Mouse (Mus musculus) gastrocnemius, postnatal 36 days (tissue): ENCODE measurements around the gene Ubxn10. TPM values are rescaled to one million over a fixed set of nuclear protein-coding genes. Genes with fewer than 3 reads are reported as not detected.

Experiments
- DNase-seq, 2 experiments: peaks; one replicate each; pipeline ENCODE4 v3.0.0; 2022
- intact Hi-C: fragments of 180-260 bp; cut with DNase I; formaldehyde crosslinking; loops from one replicate; pipeline ENCODE4 v1.15.1; 2025
- long read RNA-seq, 2 experiments: library from polyadenylated mRNA; stranded (forward); transcript quantifications; one replicate each; pipeline ENCODE4 v2.0.0; 2021
- total RNA-seq, 2 experiments: library from RNA; stranded (reverse); gene quantifications; 2 replicates each; pipeline ENCODE4 v1.2.3; 2021

The Ubxn10 gene
- total RNA-seq: under 1 TPM; 0.10 to 0.12 TPM
- long read RNA-seq, experiment 1, partial matches to known transcripts: 0 of 1 reads
- long read RNA-seq, experiment 1, other reads (novel, unspliced or antisense): 1 of 1 reads
- long read RNA-seq, experiment 2: 0 reads

GRCm38 (mm10) chr4:138737031-138737430, at the start of gene Ubxn10:
TSS of gene Ubxn10 (minus strand) at chr4:138737167.
- intact Hi-C loops: no loop called here
- no peak for DNase-seq

GRCm38 (mm10) chr4:138786141-138786540, 49.2 kb upstream of the Ubxn10 start:
- no peak for DNase-seq
- intact Hi-C loops: no loop called here

- intact Hi-C loops: no loop called here
- DNase-seq: no peak
These were observed 48.8 kb upstream of the Ubxn10 start for GRCm38 (mm10) chr4:138785721-138786120.

- intact Hi-C loops: no loop called here
- DNase-seq: peak in 1 of 2 experiments; percentile 33
These were observed 45.1 kb upstream of the Ubxn10 start for GRCm38 (mm10) chr4:138782098-138782497.

GRCm38 (mm10) chr4:138780300-138780699, 43.3 kb upstream of the Ubxn10 start:
- DNase-seq: no peak

GRCm38 (mm10) chr4:138777417-138778407, 40.7 kb upstream of the Ubxn10 start:
- no peak for DNase-seq
- intact Hi-C loops: no loop called here

More at GRCm38 (mm10) chr4:138780300-138780699, 43.3 kb upstream of the Ubxn10 start:
- intact Hi-C loops: no loop called here

GRCm38 (mm10) chr4:138775435-138775834, 38.5 kb upstream of the Ubxn10 start, which contains the start of gene Pla2g2d:
TSS of gene Pla2g2d (plus strand) at chr4:138775735.
- DNase-seq: no peak
- intact Hi-C loops: no loop called here

- no peak for DNase-seq
- intact Hi-C loops: no loop called here
These were observed 35.4 kb upstream of the Ubxn10 start for GRCm38 (mm10) chr4:138772386-138772785.

GRCm38 (mm10) chr4:138771970-138772369, 35.0 kb upstream of the Ubxn10 start:
- no peak for DNase-seq
- intact Hi-C loops: no loop called here

- DNase-seq: no peak
- intact Hi-C loops: no loop called here
These were observed 25.3 kb upstream of the Ubxn10 start for GRCm38 (mm10) chr4:138762266-138762665.

- intact Hi-C loops: no loop called here
- DNase-seq: no peak
These were observed 20.4 kb upstream of the Ubxn10 start, which contains the start of gene Pla2g2f for GRCm38 (mm10) chr4:138757416-138757815. TSS of gene Pla2g2f (minus strand) at chr4:138757626.

GRCm38 (mm10) chr4:138755983-138756382, 19.0 kb upstream of the Ubxn10 start:
- no peak for DNase-seq
- intact Hi-C loops: no loop called here

- intact Hi-C loops: no loop called here
These were observed 18.5 kb upstream of the Ubxn10 start for GRCm38 (mm10) chr4:138755439-138755838.

GRCm38 (mm10) chr4:138754432-138754831, 17.5 kb upstream of the Ubxn10 start:
- intact Hi-C loops: no loop called here
- no peak for DNase-seq

More at GRCm38 (mm10) chr4:138755439-138755838, 18.5 kb upstream of the Ubxn10 start:
- no peak for DNase-seq

GRCm38 (mm10) chr4:138753608-138754007, 16.6 kb upstream of the Ubxn10 start:
- DNase-seq: no peak
- intact Hi-C loops: no loop called here

- no peak for DNase-seq
- intact Hi-C loops: no loop called here
These were observed 15.6 kb upstream of the Ubxn10 start for GRCm38 (mm10) chr4:138752603-138753002.

- DNase-seq: no peak
- intact Hi-C loops: loop anchor here (1.0 to 2.0 kb wide), 2 partner anchors 44 to 104 kb away; no protein-coding TSS in a partner anchor
These were observed 11.6 kb upstream of the Ubxn10 start for GRCm38 (mm10) chr4:138748369-138749072.

- no peak for DNase-seq
- intact Hi-C loops: loop anchor here (1.0 to 2.0 kb wide), 2 partner anchors 45 to 104 kb away; no protein-coding TSS in a partner anchor
These were observed 10.9 kb upstream of the Ubxn10 start for GRCm38 (mm10) chr4:138747851-138748250.

- intact Hi-C loops: no loop called here
- DNase-seq: no peak
These were observed 9.9 kb upstream of the Ubxn10 start for GRCm38 (mm10) chr4:138746866-138747265.

- intact Hi-C loops: no loop called here
- no peak for DNase-seq
These were observed 8.9 kb upstream of the Ubxn10 start for GRCm38 (mm10) chr4:138745884-138746283.
